Mouse (Mus musculus): ENCODE measurements at regions not wholly inside any gene's neighbourhood (a gene's known extent, or its start where the extent isn't known, plus 50 kb on each side); places are given as distances from the start of the nearest gene placed in this dataset.
A peak's percentile ranks its signal among the peaks of the same experiment; 100 is the strongest.

DNA sequence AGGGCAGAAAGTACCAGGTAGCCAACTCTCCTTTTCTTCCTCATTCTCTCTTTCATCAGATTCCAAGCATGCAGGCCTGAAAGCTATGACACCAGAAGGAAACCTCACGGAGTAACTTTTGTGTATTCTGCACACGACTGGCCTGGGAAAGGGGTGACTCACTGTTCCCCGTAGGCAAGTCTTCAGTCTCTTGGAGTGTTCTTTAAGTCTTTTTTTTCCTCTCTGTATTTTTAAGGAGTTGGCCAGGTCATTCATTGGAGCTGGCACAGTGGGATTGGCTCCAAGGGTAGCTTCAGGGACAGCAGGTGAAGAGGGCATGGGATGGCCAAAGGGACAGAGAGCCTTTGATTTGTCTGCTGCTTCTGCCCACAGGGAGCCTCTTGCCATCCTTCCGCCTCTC is 163.3 kb upstream of the Bmper start:
- H3K4me3 ChIP-seq (ENCODE audit: low read length) = no peak overlapping the region
- H3K4me1 ChIP-seq (ENCODE audit: control insufficient read depth, insufficient read depth, low read depth, low read length) = peaks cover 12% of the 10 kb centered on the region; the same call in 1 of the 2 replicates
- H3K36me3 ChIP-seq (ENCODE audit: control insufficient read depth, insufficient read depth, low read length) = no peaks in the 10 kb centered on the region
- 82% methylated on average over 4 of the region's 4 CpGs for WGBS
- no peaks in the 10 kb centered on the region for H3K27me3 ChIP-seq (replicated peaks; ENCODE audit: control insufficient read depth, insufficient read depth, low read length)
- no peak for ATAC-seq
- H3K9me3 ChIP-seq (ENCODE audit: control insufficient read depth, low read length) = no peaks in the 10 kb centered on the region
- H3K27ac ChIP-seq (ENCODE audit: low read depth, low read length) = no peak overlapping the region
- H3K4me2 ChIP-seq (ENCODE audit: low read length) = no peak overlapping the region
- no peak overlapping the region for H3K9ac ChIP-seq (ENCODE audit: low read depth, low read length)

DNA sequence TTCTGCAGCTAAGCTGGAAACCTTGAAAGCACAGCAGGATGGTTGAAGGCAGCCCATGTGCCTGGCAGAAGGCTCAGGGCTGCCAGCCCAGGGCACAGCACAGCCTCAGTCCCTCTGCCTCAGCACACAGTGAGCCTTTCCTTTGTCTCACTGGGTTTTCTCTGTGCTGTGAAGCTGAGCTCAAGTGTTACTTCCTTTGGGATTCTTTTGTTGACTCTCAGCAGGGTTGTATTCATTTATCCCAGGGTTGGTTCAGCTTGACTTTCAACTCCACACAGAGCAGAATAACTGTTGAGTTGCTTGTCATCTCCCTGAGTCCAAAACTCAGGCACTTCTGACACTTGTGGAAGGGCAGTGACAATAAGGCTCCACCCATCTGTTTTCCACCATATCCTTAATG is 162.3 kb upstream of the Bmper start:
- Histone ChIP-seq H3K9me3 (ENCODE audit: control insufficient read depth, low read length) (no peaks in the 10 kb centered on the region), H3K27me3 (replicated peaks; ENCODE audit: control insufficient read depth, insufficient read depth, low read length) (no peaks in the 10 kb centered on the region), H3K9ac (ENCODE audit: low read depth, low read length) (no peak overlapping the region), H3K4me1 (ENCODE audit: control insufficient read depth, insufficient read depth, low read depth, low read length) (peaks cover 12% of the 10 kb centered on the region; the same call in 1 of the 2 replicates), H3K36me3 (ENCODE audit: control insufficient read depth, insufficient read depth, low read length) (no peaks in the 10 kb centered on the region), H3K4me3 (ENCODE audit: low read length) (no peak overlapping the region), H3K27ac (ENCODE audit: low read depth, low read length) (no peak overlapping the region), H3K4me2 (ENCODE audit: low read length) (no peak overlapping the region)
- ATAC-seq = no peak

DNA sequence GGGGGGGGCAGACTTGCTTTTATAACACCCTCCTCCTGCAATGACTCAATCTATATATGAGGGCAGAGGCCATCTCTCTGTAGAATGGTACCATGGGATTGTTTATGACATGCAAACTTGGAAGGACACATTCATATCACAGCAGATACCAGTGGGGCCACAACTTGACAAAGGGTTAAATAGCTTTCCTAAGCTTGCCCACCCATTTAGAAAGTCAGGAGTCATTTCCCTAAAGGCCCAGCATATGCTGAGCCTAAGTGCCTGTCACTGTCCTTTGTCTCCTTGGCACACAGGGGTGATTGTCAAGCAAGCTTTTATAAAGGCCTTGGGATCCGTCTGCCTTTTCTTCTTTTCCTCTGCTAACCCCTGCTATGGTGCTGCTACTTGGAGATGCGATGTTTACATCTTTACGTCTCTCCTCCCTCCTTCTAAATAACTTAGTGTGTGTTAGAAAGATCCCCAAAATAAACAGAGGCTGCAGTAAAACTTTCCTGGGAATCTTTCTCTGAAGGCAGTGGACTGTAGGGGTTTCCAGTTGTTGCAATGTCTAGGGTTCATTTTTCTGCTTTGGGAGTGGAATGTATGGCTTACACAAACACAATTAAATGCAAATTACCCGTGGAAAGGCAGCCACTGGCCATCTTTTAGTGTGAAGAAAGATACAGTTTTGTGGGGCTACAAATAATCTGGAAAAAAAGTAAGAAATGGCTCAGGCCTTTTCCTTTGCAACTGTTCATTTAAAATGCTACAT is 161.5 kb upstream of the Bmper start:
- Histone ChIP-seq H3K27me3 (replicated peaks; ENCODE audit: control insufficient read depth, insufficient read depth, low read length) (no peaks in the 10 kb centered on the region), H3K36me3 (ENCODE audit: control insufficient read depth, insufficient read depth, low read length) (no peaks in the 10 kb centered on the region), H3K4me2 (ENCODE audit: low read length) (no peak overlapping the region), H3K4me3 (ENCODE audit: low read length) (no peak overlapping the region), H3K9me3 (ENCODE audit: control insufficient read depth, low read length) (no peaks in the 10 kb centered on the region), H3K9ac (ENCODE audit: low read depth, low read length) (no peak overlapping the region), H3K4me1 (ENCODE audit: control insufficient read depth, insufficient read depth, low read depth, low read length) (peaks cover 12% of the 10 kb centered on the region; the same call in 1 of the 2 replicates), H3K27ac (ENCODE audit: low read depth, low read length) (no peak overlapping the region)
- 10% methylated on average over 4 of the region's 4 CpGs for WGBS
- ATAC-seq = no peak

DNA sequence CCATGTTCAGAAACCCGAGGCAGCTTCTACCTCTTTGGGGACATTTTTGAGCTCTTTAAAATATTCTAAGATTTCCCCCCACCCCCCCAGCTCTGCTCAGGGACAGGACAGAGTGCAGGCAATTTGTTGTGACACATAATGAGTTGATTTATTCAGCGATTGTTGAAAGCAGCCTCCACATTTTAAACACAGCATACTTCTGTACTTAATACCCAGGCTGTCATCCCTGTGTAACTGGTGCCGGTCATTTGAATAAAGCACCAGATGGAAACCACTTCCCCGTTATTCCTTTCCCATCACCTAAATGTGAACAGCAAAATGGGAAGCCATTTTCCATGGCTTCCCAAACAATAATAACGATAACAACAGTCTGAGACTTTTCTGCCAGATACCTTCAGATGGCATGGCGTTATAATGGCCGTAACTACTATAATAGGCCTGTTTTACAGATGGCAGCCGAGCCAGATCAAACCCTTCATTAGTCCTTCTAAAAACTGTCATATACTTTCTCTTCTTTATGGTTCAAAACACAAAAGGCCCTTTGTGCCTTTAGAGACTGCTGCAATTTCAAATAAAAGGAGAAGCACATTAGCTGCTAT is 160.7 kb upstream of the Bmper start:
- H3K4me2 ChIP-seq (ENCODE audit: low read length) = no peak overlapping the region
- ATAC-seq = peak; percentile 15; the same call in 1 of the 2 replicates
- H3K9me3 ChIP-seq (ENCODE audit: control insufficient read depth, low read length) = no peaks in the 10 kb centered on the region
- H3K36me3 ChIP-seq (ENCODE audit: control insufficient read depth, insufficient read depth, low read length) = no peaks in the 10 kb centered on the region
- 0 out of 2 replicates have a peak overlapping the region, but pooled peaks have one; percentile 32 for H3K27ac ChIP-seq (ENCODE audit: low read depth, low read length)
- no peaks in the 10 kb centered on the region for H3K27me3 ChIP-seq (replicated peaks; ENCODE audit: control insufficient read depth, insufficient read depth, low read length)
- no peak overlapping the region for H3K9ac ChIP-seq (ENCODE audit: low read depth, low read length)
- peaks cover 12% of the 10 kb centered on the region; the same call in 1 of the 2 replicates for H3K4me1 ChIP-seq (ENCODE audit: control insufficient read depth, insufficient read depth, low read depth, low read length)
- WGBS = 18% methylated on average over 8 of the region's 8 CpGs
- H3K4me3 ChIP-seq (ENCODE audit: low read length) = no peak overlapping the region

DNA sequence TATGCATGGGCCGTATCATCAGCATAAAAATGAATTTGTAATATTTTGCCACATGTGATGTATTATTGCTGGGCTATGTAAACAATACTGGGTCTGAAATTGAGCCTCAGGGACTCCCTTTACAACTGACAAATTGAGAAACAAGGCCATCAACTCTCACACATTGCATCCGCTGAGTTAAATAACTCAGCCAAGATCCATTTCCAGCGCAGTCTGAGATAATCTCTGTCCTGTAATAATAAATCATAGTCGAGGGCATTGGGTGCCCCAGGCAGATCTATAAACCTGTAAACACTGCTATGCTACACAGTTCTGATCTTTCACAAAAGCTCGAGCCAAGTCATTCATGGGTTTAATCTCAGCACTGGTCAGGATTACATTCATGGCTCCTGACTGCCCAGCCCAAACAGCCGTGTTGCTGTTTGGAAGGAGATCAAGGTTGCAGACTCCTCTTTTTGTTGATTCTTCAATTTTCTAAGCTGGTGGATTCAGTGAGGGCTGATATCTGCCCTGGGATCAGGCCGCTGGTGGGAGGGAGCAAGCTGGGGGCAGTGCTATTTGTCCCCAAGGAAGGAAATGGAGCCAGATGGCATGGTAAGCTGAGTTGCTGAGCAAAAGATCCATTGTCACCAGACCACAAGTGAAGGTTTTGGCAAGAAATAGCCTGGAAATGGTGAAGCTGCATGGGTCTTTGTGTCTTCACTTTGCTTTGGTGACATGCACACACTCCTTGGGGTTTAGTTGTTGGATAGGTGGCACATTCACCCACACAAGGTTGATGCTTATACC is 160.0 kb upstream of the Bmper start:
- 36% methylated on average over 7 of the region's 7 CpGs for WGBS
- ATAC-seq = peak; percentile 60
- Histone ChIP-seq H3K9ac (ENCODE audit: low read depth, low read length) (no peak overlapping the region), H3K4me3 (ENCODE audit: low read length) (no peak overlapping the region), H3K27me3 (replicated peaks; ENCODE audit: control insufficient read depth, insufficient read depth, low read length) (no peaks in the 10 kb centered on the region), H3K27ac (ENCODE audit: low read depth, low read length) (peak overlapping the region; percentile 48; the same call in 1 of the 2 replicates), H3K4me1 (ENCODE audit: control insufficient read depth, insufficient read depth, low read depth, low read length) (peaks cover 12% of the 10 kb centered on the region; the same call in 1 of the 2 replicates), H3K36me3 (ENCODE audit: control insufficient read depth, insufficient read depth, low read length) (no peaks in the 10 kb centered on the region), H3K4me2 (ENCODE audit: low read length) (no peak overlapping the region), H3K9me3 (ENCODE audit: control insufficient read depth, low read length) (no peaks in the 10 kb centered on the region)

DNA sequence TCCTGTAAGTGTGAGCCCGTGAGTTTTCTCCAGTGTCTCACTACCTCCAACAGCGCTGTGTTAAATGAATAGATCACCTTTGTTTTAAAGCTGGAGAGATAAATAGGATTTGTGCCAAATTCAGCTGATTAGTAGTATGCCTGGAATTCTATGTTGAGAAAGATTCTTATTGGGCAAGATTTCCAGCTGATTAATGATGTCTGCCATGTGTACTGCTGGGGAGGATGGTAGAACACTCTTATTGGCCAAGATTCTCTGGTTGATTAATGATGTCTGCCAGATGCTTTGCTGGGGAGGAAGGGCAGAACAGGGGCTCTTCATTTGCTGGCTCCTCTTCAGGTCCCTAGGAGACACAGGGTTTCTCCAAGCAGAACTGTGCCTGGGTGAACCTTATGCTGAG is 158.9 kb upstream of the Bmper start:
- peak; percentile 43 for ATAC-seq
- Histone ChIP-seq H3K4me3 (ENCODE audit: low read length) (no peak overlapping the region), H3K27me3 (replicated peaks; ENCODE audit: control insufficient read depth, insufficient read depth, low read length) (no peaks in the 10 kb centered on the region), H3K36me3 (ENCODE audit: control insufficient read depth, insufficient read depth, low read length) (no peaks in the 10 kb centered on the region), H3K9me3 (ENCODE audit: control insufficient read depth, low read length) (no peaks in the 10 kb centered on the region), H3K27ac (ENCODE audit: low read depth, low read length) (no peak overlapping the region), H3K4me2 (ENCODE audit: low read length) (no peak overlapping the region), H3K4me1 (ENCODE audit: control insufficient read depth, insufficient read depth, low read depth, low read length) (peaks cover 12% of the 10 kb centered on the region), H3K9ac (ENCODE audit: low read depth, low read length) (no peak overlapping the region)
- 67% methylated on average over 2 of the region's 2 CpGs for WGBS

DNA sequence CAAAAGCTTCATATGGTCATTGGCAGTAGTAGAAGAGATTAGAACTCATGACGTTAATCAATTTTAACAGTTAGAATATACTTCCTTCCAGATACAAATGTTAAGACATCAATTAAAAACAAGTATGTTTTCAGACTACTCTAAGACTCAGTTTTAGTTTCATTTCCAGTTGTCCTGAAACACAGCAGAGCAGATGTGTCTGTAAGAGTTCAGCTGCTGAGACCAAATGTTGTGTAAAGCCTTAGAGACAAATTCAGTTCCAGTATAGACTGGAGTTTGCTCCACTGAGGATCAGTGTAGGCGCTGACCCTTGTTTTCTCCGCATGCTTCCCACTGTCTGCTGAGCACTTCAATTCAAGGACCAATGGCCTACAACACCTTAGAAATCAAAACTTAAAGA is 158.1 kb upstream of the Bmper start:
- no peak overlapping the region for H3K9ac ChIP-seq (ENCODE audit: low read depth, low read length)
- H3K27me3 ChIP-seq (replicated peaks; ENCODE audit: control insufficient read depth, insufficient read depth, low read length) = no peaks in the 10 kb centered on the region
- 89% methylated on average over 3 of the region's 3 CpGs for WGBS
- H3K9me3 ChIP-seq (ENCODE audit: control insufficient read depth, low read length) = no peaks in the 10 kb centered on the region
- H3K36me3 ChIP-seq (ENCODE audit: control insufficient read depth, insufficient read depth, low read length) = no peaks in the 10 kb centered on the region
- no peak overlapping the region for H3K27ac ChIP-seq (ENCODE audit: low read depth, low read length)
- ATAC-seq = no peak
- no peak overlapping the region for H3K4me2 ChIP-seq (ENCODE audit: low read length)
- peaks cover 12% of the 10 kb centered on the region for H3K4me1 ChIP-seq (ENCODE audit: control insufficient read depth, insufficient read depth, low read depth, low read length)
- no peak overlapping the region for H3K4me3 ChIP-seq (ENCODE audit: low read length)

DNA sequence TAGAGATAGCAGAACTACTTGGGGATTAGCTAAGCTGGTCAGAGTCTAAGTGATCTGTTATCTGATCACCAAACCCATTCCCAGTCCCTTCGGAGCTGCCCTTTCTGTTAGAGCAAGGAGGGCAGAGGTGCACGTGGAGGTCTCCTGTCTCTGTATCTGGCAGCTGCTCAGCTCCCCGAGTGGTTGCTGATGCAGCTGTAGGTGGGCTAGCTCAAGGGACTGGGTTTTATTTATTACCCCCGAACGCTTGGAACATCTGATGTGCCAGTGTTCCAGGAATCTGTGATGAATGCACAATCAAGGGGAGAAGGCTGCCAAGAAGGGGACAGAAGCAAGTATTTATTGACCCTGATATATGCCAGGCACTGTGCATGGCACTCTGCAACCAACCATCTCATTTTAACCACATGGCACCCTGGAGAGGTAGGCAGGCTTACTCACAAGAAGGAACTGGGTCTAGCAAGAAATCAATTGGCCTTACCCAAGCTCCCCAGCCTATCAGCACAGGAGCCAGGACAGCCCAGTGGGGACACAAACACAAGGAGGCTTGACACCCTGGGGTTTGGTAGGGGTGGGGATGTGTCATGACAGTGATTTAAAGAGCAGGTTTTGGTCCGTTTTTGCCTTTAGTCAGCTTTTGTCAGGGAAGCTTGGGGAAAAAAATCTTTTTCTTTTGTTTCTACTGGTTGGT is 154.6 kb upstream of the Bmper start:
- Histone ChIP-seq H3K4me3 (ENCODE audit: low read length) (no peak overlapping the region), H3K4me2 (ENCODE audit: low read length) (no peak overlapping the region), H3K36me3 (ENCODE audit: control insufficient read depth, insufficient read depth, low read length) (no peaks in the 10 kb centered on the region), H3K9ac (ENCODE audit: low read depth, low read length) (no peak overlapping the region), H3K4me1 (ENCODE audit: control insufficient read depth, insufficient read depth, low read depth, low read length) (no peaks in the 10 kb centered on the region; the same call in 1 of the 2 replicates), H3K9me3 (ENCODE audit: control insufficient read depth, low read length) (no peaks in the 10 kb centered on the region), H3K27me3 (replicated peaks; ENCODE audit: control insufficient read depth, insufficient read depth, low read length) (no peaks in the 10 kb centered on the region), H3K27ac (ENCODE audit: low read depth, low read length) (no peak overlapping the region)
- peak; percentile 32; the same call in 1 of the 2 replicates for ATAC-seq
- WGBS = 48% methylated on average over 6 of the region's 6 CpGs

All from hindbrain, embryonic 16.5 days (tissue).